Mouse (Mus musculus) brain, embryonic 18.5 days (tissue): ENCODE measurements at regions not wholly inside any gene's neighbourhood (a gene's known extent, or its start where the extent isn't known, plus 50 kb on each side); places are given as distances from the start of the nearest gene placed in this dataset.
A peak's percentile ranks its signal among the peaks of the same experiment; 100 is the strongest.

ENCODE experiments used
- DNase-seq: peaks from one replicate; pipeline ENCODE4 v3.0.0-alpha.2; 2012; ENCODE audit warnings: low read depth, low spot score

DNA sequence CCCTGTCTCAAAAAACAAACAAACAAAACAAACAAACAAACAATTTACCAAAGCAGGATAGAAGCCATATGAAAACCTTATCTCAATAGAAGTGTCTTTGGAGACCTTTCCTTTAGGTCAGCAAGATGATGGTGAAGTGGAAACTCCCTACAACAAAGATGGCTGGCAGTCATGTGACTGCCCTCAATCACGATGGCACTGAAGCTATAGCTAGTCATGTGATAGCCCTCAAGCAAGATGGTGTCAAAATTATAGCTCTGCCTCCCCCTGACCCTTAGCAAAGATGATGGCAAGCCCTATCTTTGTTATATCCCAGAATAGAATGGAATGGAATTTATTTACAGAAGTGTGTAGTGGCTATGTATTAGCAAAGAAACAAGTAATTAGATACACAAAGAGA is 423.2 kb downstream of the 1810013L24Rik start:
- no peak for DNase-seq

DNA sequence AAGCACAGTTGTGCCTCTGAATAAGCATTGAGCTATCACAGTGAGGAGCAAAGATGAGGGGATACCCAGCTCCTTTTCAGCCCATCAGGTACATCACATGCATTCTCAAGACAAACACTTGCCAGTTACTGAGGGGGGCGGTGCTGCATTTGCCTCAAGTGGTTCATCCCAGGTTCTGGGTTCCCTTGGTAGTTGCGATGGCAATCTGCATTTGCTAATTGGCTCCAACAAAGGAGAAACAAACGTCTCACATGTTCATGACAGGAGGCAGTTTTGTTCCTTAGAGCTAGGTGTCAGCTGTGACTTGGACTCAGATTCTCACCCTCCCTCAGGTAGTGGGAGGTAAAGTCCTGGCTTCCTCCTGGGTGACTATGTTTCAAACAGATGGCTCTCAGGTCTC is 425.5 kb downstream of the 1810013L24Rik start:
- DNase-seq: no peak

DNA sequence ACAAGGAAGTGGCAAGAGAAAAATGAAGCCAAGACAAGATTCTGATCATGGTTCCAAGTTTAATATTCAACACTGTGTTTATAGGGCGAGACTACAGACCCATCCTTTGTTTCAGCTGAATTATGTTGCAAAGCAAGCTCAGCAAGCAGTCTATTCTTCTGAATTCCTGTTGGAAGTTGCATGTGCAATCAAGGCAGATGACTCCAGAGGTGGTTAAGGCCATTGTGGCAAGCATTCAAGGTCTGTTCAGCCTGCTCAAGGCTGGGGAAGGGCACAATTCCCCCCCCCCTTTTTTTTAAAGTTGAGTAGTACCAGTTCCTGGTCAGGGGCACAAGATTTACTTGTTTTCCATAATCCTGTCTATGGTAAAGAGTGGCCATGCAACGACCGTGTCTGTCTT is 431.1 kb downstream of the 1810013L24Rik start:
- DNase-seq: no peak

DNA sequence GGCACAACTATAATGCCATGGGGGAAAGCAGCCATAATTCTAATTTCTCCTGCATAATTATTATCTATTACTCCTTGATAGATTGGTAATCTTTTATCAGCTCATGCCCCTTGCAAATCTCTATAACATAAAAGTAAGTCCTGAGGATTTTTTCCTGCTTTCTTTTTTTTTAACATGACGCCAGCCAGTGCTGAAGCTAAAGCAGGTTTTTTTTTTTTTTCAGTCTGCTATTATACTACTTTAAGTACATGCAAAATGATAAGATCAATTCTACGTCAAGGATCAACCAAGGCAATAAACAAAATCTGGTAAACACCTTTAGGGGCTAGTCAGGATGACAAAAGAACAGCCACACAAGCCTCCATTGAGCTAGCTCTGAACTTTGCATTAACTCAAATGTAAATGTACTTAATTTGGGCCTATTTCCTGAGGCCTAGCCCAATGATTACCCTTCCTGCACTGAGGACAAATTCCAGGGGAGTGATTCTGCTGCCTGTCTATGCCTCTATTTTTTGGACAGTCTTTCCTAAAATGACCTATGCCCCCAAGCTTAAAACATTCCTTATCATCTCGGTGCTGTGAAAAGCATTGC is 434.8 kb downstream of the 1810013L24Rik start:
- DNase-seq: no peak

DNA sequence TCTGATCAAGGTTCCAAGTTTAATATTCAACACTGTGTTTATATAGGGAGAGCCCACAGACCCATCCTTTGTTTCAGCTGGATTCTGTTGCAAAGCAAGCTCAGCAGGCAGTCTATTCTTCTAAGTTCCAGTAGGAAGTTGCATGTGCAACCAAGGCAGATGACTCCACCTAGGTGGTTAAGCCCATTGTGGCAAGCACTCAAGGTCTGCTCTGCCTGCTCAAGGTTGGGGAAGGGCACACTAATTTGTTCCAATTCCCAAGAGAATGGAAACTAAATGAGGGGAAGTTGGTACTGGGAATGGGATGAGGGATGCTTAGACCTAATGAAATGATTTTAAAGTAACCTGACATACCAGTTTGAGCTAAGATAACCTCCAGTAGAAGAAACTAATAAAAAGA is 437.3 kb downstream of the 1810013L24Rik start:
- no peak for DNase-seq

DNA sequence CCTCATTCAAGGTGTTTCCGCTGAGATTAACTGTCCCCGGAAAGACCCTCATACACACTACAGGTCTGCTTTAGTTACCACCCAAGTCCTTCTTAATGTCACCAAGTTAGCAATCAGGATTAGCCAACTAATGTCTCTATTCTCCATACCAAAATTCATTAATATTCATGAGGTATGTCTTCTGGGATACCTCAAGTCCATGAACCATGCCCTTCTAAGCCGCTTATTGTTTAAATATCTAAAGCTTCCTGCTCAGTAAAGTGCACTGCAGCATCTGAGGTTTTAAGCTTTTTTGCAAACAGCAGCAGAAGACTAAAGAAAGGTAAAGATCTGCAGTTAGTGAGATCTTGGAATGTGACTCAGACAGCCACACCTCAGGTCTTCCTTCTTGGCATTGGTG is 440.2 kb downstream of the 1810013L24Rik start:
- no peak for DNase-seq

DNA sequence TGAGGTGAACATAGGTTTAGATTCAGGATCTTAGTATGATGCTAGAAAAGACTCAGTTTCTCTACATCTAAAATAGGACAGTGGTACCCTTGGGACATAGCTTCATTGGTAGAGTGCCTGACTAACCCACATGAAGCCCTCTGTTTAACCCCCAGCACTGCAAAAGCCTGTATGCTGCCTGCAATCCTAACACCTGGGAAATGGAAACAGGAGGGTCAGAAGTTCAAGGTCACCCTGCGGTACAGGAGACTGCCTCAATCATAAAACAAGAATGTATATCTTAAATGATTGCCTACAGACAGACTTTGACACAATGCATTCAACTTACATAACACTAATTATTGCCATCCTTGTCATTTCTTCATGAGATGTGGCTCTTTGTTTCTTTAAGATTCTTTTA is 440.8 kb downstream of the 1810013L24Rik start:
- DNase-seq: no peak

DNA sequence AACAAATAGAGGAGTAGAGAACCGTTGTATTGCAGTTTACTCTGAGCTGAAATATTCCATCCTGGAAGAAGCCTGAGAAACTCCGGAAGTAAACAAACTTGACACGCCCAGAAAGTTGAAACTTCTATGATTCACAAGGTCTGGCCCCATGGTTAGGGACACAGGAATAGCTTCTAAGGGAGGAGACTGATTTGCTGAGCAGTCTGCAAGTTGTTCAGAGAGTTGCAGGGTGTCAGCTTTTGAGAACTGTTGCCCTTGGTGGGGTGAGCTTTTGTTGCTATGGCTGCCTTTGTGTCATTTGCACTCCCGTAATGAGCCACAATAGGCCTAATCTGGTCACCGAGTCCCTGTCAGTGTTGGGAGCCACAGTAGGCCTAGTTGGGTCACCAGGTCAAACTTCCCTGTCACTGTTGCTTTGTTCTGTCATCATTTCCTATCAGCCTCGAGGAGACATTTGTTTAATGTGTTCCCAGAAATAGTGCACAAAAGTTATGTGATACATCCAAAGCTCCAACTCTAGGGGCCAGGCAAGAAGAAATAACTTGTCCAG is 443.9 kb downstream of the 1810013L24Rik start:
- DNase-seq: no peak

DNA sequence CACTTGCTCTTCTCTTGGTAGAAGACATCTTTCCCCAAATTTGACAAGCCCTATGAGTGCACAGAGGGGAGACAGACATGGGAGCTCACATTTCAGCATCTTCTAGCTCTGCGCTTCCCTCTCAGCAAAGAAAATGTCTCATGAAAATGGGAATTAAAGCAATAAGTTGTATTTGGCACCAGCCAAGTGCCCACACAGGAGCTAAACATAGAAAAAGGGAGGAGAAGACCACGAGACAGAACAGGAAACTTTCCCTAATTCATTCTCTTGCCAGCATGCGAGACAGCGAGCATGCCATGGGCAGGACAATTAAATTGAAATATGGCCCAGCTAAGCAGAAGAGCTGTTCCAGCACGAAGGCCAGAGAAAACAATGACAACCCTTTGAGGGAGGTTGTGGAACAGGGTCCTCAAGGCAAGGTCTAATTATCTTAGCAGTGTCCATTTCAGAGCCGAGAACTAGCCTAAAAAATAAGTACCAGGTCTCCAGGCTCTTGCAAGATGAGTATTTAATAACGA is 444.7 kb downstream of the 1810013L24Rik start:
- no peak for DNase-seq

DNA sequence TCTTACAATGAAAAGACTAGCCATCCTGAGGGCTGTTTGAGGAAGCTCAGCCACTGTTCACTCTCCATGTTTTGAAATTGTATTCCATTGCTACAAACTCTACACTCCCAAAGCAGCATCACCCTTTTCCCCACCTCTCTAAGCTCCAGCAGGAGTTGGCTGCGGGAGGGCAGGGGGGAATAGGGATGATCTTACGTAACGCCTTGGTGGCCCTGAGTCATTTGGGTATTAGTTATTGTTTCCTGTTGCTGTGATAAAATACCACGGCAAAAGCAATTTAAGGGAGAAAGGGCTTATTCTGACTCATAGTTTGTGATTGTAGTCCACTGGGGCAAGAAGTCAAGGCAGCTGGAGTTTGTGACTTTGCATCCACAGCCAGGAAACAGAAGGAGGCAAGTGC is 445.5 kb downstream of the 1810013L24Rik start:
- no peak for DNase-seq

DNA sequence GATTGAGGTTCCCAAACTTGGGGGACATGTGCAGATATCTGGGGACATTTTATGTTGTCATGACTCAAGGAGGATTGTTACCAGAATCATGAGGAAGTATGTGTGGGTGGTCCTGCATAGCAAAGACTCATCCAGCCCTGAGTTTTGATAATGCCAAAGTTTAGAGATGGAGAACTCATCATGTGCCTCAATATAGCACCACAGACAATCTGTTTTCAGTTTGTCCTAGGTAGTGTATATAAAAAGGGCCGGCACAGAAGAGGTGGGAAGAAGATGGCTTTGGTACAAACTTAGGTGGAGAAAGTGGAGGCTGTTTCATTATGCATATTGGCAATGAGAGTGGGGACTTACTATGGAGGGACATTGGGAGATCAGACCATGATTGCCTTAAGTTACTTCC is 447.2 kb downstream of the 1810013L24Rik start:
- DNase-seq: no peak

DNA sequence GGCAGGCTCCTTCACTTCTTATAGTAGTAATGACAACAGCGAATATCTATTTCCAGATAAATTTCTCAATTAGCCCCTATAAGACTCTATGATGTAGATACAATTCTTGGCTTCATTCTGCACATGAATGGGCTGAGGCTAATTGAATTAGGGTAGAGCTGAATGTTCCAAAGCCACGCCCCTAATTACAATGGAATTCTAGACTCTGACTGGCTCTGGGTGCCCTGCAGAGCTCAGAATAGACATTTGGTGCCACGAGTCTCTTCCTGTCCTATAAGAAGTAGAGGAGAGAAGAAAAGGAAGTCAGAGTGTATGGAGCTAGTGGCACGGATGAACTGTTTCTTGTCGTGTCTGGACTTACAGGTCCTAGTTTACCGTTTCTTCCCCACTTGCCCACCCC is 449.8 kb downstream of the 1810013L24Rik start:
- DNase-seq: no peak

DNA sequence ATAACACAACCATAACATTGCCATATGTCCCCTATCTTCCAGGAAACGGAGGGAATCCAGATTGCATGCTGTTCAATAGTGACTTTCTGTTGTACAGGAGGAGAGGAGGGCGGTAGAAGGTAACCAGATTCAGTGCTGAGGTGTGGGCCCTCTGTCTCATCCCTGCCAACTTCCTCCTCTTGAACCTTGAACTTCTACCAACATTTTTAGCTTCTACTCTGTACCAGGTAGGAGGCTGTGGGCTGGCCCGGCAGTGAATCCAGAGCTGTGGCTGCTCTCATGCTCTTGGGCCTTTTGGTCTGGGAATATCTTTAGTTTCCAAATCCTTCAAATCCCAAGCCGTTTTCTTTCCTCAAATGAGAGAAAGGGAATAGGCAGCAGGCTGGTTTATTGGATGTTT is 450.5 kb downstream of the 1810013L24Rik start:
- no peak for DNase-seq

DNA sequence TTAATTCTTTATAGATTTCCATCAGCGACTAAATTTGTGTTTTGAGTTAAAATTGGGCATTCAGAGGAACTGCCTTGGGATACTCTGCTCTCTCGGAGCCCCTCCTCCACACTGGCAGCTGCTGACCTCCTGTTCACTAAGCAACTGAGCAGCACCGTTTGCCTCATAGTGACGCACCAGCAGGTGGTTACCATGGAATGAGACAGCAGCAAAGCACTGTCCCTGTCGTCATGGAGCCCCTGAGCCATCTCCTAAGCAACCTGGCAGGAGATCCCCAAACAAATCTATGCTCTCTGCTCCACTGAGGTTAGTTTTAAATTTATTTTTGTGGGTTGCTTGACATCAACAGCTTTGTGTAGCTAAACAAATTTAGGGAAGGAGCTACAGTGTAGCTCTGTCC is 451.0 kb downstream of the 1810013L24Rik start:
- DNase-seq: peak; percentile 45

DNA sequence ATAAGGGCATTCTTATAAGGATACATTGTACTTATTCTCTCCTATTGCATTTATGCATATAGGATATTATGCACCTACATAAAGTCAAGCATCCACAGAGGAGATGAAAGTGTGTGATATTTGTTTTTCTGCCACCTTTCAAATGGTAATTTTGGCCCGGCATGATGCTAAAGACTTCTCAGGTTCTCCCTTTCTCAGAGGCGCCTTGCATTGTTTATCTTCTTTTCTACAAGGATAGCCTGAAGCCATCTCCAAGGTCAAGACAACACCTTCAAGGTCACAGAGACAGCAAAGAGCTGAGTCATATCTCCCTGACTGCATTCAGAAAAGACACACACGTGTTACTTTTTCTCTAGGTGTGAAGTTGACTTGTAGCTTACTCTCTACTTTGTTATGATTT is 454.5 kb downstream of the 1810013L24Rik start:
- no peak for DNase-seq

DNA sequence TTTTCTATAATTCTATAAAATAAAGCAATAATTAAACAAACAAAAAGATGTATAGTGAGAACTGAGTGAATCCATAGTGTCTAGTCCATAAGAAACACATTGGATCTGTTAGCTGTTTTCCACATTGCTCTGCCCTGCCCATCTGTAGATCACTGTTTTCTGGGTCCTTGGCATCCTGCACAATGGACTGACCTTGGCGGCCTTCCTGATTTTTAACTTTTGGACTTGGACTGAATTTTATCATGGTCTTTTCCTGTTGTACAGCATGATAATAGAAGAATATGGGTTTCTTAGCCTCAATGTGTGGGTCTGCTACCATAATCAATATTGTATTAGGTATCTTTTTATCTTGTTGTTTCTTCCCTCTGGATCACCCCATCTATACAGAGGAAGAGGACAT is 456.0 kb downstream of the 1810013L24Rik start:
- DNase-seq: no peak

DNA sequence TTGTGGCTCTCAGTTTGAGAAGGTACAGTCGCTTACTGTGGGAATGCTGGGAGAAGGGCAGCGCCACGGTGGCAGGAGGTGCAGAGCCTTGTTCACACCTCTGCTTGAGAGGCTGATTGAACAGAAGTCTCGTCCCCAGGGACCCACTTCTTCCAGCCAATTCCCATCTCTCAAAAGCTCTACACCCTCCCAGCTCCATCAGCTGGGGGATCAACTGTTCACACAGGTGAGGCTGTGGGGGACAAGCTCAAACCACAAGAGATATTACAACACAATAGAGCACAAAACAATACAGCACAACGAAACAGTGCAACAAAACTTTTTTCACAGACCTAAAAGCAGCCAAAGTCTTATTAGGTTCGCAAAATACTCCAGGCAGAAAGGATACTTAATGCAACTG is 457.7 kb downstream of the 1810013L24Rik start:
- DNase-seq: no peak

DNA sequence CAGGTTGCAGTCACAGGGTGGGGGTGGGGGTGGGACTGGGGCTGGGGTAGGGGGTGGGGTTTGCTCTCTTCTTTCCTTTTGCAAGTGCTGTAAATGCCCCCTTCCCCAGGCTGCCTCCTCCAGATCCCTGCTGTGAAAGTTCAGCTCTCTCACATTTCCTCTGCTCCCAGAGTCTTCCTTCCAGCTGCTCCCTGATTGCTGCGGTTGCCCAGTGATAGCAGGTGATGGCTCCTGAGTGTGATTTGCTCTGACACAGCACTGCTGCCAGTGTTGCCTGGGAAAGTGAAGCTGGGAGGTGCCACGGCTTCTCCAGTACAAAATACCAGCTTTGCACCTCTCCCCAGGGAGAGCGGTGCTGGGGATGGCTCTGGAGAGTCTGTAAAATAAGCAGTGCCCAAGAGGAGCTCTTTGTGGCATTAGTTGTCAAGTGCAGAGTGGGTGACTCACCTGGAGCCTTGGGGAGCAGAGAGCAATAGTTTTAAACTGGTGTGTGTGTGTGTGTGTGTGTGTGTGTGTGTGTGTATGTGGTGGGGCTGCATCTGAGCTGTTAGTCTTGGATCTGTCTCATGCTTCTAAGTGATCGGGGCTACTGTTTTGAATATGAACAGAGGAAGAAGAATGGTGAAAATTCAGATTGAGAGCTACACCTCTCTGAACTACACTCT is 461.6 kb downstream of the 1810013L24Rik start:
- no peak for DNase-seq

DNA sequence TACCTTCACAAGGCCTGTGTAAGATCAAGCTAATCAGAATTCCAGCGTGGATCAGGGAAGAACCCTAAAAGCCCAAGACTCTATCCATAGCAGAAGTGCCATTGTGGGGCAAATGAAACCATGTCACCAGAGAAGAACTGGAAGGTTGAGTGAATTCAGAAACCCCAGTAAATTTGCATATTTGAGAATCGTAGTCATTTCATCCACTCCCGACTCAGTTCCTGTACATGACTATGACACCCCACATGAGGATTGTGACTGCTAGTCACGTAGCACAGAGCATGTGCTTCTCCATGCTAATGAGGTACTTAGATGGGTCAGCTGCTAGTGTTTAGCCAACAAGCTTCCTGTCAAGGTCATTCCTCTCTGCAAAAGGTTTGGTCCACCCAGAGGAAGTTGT is 473.2 kb downstream of the 1810013L24Rik start:
- no peak for DNase-seq

DNA sequence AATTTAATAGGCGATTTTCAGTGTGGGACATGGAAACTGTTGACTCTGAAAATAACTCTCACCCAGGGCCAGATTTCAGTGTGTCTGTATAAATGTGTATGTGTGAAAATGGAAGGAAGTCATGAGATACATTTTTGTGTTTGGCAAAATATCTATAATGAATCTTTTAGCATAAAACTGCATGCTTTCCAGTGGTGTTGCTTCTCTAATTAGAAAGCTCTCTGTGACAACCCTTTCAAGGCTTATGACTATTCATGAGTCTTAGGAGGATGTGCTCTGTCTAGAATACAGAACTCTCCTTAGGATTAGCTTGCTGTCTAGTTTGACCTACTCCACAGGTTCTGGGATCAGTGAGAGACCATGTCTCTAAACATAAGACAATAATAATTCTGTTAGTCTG is 474.2 kb downstream of the 1810013L24Rik start:
- DNase-seq: no peak

DNA sequence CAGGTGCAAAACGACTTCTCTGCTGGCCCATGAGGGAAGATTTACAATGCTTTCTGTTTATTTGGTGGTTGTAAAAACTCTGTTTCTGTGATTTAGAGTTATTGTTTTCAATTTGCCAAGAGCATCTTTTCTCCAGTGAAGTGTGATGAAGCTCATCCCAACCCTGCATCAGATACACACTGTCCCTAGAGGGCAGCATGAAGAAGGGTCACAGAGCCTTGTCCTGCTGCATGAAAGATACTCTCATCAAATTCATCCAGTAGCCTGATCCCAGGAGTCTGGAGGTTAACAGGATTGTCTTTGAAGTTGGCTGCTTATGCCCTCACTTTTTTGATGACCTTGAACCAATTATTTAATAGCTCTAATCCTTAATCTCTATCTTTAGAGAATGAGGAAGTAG is 480.8 kb downstream of the 1810013L24Rik start:
- DNase-seq: no peak

DNA sequence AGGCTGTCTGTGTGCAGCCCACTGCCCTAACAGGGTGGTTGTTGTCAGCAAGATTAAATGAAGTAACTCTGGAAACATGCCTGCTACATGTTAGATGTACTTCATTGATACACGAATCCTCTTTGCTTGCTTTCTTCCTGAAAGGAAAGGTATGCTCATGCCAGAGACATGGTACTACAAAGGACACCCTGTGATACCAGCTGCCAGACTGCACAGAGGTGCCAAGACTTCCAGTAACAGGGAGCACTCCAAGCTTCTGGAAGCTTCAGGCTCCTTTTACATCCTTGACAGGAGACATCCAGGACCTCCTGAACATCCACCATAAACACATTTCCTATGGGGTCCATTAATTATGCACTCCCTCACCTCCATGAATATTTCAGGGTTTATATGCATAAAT is 505.7 kb downstream of the 1810013L24Rik start:
- no peak for DNase-seq

DNA sequence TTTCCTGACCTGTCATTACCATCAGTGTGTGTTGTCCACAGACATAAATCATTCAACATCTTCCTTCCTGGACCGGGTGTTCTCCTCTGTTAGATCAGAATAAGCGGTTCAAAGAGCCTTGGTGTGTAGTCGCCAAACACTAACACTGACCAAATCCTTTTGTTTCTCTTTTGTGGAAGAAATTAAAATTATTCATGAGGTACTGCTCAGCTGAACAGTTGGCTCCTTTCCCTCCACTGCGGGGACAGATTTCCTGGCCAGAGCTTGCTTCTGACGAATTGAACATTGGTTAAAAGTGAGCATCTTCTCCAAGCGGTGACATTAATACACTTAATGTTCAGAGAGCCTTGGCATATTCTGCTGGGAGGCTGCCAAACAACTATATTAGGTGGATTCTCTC is 506.2 kb downstream of the 1810013L24Rik start:
- DNase-seq: no peak
